ENCODE assay signal across 20 mouse cellular contexts in the genomic region with DNA sequence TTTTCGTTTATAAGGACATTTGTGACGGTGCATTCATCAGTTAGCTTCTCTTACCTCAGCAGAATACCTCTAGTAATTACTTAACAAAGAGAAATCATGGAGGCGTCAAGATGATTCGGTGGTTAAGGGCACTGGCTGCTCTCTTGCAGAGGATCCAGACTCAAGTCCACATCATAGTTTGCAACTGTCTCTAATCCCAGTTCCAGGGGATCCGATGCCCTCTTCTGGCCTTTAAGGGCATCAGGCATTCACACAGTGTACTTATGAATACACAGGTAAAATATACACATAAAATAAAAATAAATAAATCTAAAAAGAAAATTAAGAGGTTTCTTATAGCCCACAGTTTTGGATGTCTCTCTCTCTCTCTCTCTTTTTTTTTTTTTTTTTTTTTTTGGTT. TPM values are rescaled to one million over a fixed set of nuclear protein-coding genes. Genes with fewer than 3 reads are reported as not detected.
DNase-seq lines count a peak whose midpoint lies in the region; ATAC-seq and TF ChIP-seq lines count a peak whose summit lies in the region.
"Had no signal": no experiment of that assay in that cellular context is flagged by ENCODE, and none has a peak within 500 bp of the region (broad histone marks: within the 10 kb centered on the region; RNA-seq: fewer than 3 reads in every experiment).

No protein-coding gene starts in this region.

- no peak for DNase-seq in heart, adult 2 months
- no peak for DNase-seq in heart, adult 11 months
- DNase-seq in lung, postnatal 0 days (ENCODE audit: low spot score), result no peak
- no peak for DNase-seq in lung, postnatal 25 days (ENCODE audit: low spot score)
- DNase-seq in Patski (ENCODE audit: low read depth, low spot score), result no peak
- DNase-seq in forebrain, embryonic 10.5 days (ENCODE audit: extremely low spot score, low spot score), result no peak
- DNase-seq in frontal cortex, adult 2 months (ENCODE audit: extremely low spot score in 1 of 2, low spot score in 1 of 2), result no peak
- DNase-seq in cerebellum, adult 18-20 months, result no peak
- DNase-seq: adrenal gland, postnatal 10 days; cerebellum, adult 9-10 months; embryo, embryonic 11 days; kidney, postnatal 10 days; thymus, postnatal 25 days had no signal

- no peak for TF ChIP-seq EP300 in heart, adult 2 months (IDR thresholded peaks at IDR 0.05; ENCODE audit: insufficient read depth, low read depth, low read length)
- no peak for TF ChIP-seq EP300 in lung, postnatal 0 days (IDR thresholded peaks at IDR 0.05)

- peak; percentile 44 for TF ChIP-seq CTCF in heart, adult 2 months (IDR thresholded peaks at IDR 0.05)
- peak; percentile 44 for TF ChIP-seq CTCF in lung, postnatal 0 days (IDR thresholded peaks at IDR 0.05)
- TF ChIP-seq CTCF in Patski (IDR thresholded peaks at IDR 0.05), result peak; percentile 56

- no peak overlapping the region for H3K4me2 ChIP-seq in lung, postnatal 0 days (replicated peaks; ENCODE audit: low read depth, low read length)
- H3K4me2 ChIP-seq: forebrain, embryonic 15.5 days; limb, embryonic 15.5 days; lung, embryonic 15.5 days; neural tube, embryonic 13.5 days; stomach, embryonic 15.5 days had no signal

- WGBS in heart, adult 2 months, result 58% methylated on average over 5 of the region's 5 CpGs
- WGBS in lung, postnatal 0 days, result 61% methylated on average over 5 of the region's 5 CpGs
- WGBS in forebrain, embryonic 10.5 days, result 75% methylated on average over 5 of the region's 5 CpGs

- ATAC-seq in lung, postnatal 0 days, result no peak
- ATAC-seq in Patski, result no peak
- ATAC-seq: forebrain, embryonic 15.5 days; hindbrain, embryonic 16.5 days had no signal

- H3K9me3 ChIP-seq in lung, postnatal 0 days (ENCODE audit: low read length), result no peaks in the 10 kb centered on the region
- H3K9me3 ChIP-seq in forebrain, embryonic 10.5 days, result no peaks in the 10 kb centered on the region
- H3K9me3 ChIP-seq: forebrain, embryonic 15.5 days; limb, embryonic 15.5 days; lung, embryonic 15.5 days; megakaryocyte, embryonic 14.5 days; neural tube, embryonic 13.5 days; stomach, embryonic 15.5 days had no signal

- TF ChIP-seq POLR2A in heart, adult 2 months (IDR thresholded peaks at IDR 0.05; ENCODE audit: insufficient read depth, low read depth, low read length), result no peak

- POLR2A ChIA-PET in Patski (lab: Charles Lee), result no interaction called here

- intact Hi-C loops in heart, adult 2 months (cut with DNase I), result no loop called here

- in situ Hi-C loops in Patski (cut with MboI; ENCODE audit: low pct_unique_long_range_greater_than_20kb), result loop anchor here (5.0 kb wide), 1 partner anchor 207 kb away; no protein-coding TSS in a partner anchor

- H3K9ac ChIP-seq in heart, adult 2 months (ENCODE audit: low read depth, low read length), result no peak overlapping the region
- H3K9ac ChIP-seq in lung, postnatal 0 days (replicated peaks; ENCODE audit: low read depth), result no peak overlapping the region
- H3K9ac ChIP-seq: forebrain, embryonic 15.5 days; limb, embryonic 15.5 days; lung, embryonic 15.5 days; neural tube, embryonic 13.5 days; stomach, embryonic 15.5 days had no signal

- no peaks in the 10 kb centered on the region for H3K79me2 ChIP-seq in heart, adult 2 months (replicated peaks; ENCODE audit: control insufficient read depth, insufficient read depth, low read length)

- H3K4me3 ChIP-seq in heart, adult 2 months, result no peak overlapping the region
- H3K4me3 ChIP-seq in lung, postnatal 0 days (ENCODE audit: low read depth, low read length), result no peak overlapping the region
- no peak overlapping the region for H3K4me3 ChIP-seq in forebrain, embryonic 10.5 days
- H3K4me3 ChIP-seq: forebrain, embryonic 15.5 days; limb, embryonic 15.5 days; lung, embryonic 15.5 days; megakaryocyte, embryonic 14.5 days; neural tube, embryonic 13.5 days; stomach, embryonic 15.5 days had no signal

- peaks cover 1% of the 10 kb centered on the region; the same call in 1 of the 2 replicates for H3K4me1 ChIP-seq in heart, adult 2 months (ENCODE audit: control insufficient read depth, insufficient read depth, low read length)
- no peaks in the 10 kb centered on the region; the same call in 1 of the 2 replicates for H3K4me1 ChIP-seq in lung, postnatal 0 days (ENCODE audit: insufficient read depth, low read depth, low read length)
- peaks cover 7% of the 10 kb centered on the region for H3K4me1 ChIP-seq in forebrain, embryonic 10.5 days

- CTCF ChIA-PET in Patski (lab: Charles Lee), result no interaction called here

- no peaks in the 10 kb centered on the region for H3K27me3 ChIP-seq in heart, adult 2 months (ENCODE audit: control insufficient read depth, insufficient read depth, low read length)
- 0 out of 2 replicates have a peak, but pooled peaks cover 2% of the 10 kb centered on the region for H3K27me3 ChIP-seq in lung, postnatal 0 days (replicated peaks; ENCODE audit: insufficient read depth, low read length)
- H3K27me3 ChIP-seq in Patski, result peaks cover 5% of the 10 kb centered on the region
- peaks cover 5% of the 10 kb centered on the region; the same call in 1 of the 2 replicates for H3K27me3 ChIP-seq in forebrain, embryonic 10.5 days (ENCODE audit: poor library complexity, severe bottlenecking)
- H3K27me3 ChIP-seq: limb, embryonic 15.5 days; lung, embryonic 15.5 days; stomach, embryonic 15.5 days had no signal

- H3K36me3 ChIP-seq in heart, adult 2 months (ENCODE audit: control insufficient read depth, insufficient read depth, low read length), result no peaks in the 10 kb centered on the region
- H3K36me3 ChIP-seq in lung, postnatal 0 days (ENCODE audit: insufficient read depth, low read length), result no peaks in the 10 kb centered on the region
- H3K36me3 ChIP-seq in forebrain, embryonic 10.5 days (replicated peaks), result no peaks in the 10 kb centered on the region
- H3K36me3 ChIP-seq: forebrain, embryonic 15.5 days; limb, embryonic 15.5 days; lung, embryonic 15.5 days; neural tube, embryonic 13.5 days; stomach, embryonic 15.5 days had no signal

- H3K27ac ChIP-seq in heart, adult 2 months, result no peak overlapping the region
- no peak overlapping the region for H3K27ac ChIP-seq in lung, postnatal 0 days (ENCODE audit: low read length)
- no peak overlapping the region for H3K27ac ChIP-seq in forebrain, embryonic 10.5 days
- H3K27ac ChIP-seq: forebrain, embryonic 15.5 days; limb, embryonic 15.5 days; lung, embryonic 15.5 days; neural tube, embryonic 13.5 days; stomach, embryonic 15.5 days had no signal

RNA-seq across cellular contexts. Expression of a gene that starts 5.0 kb away (rescaled TPM):
- 10 to 100 TPM; 14.2 to 17.0 TPM for total RNA-seq in heart, adult 2 months (2021)
- 36.3 and 37.8 TPM in 2 replicates for polyA plus RNA-seq in heart, adult 2 months (2012; rRNA removed)
- polyA plus RNA-seq in lung, postnatal 0 days (2015; fragmentation: Nextera tagmentation; extraction: Ambion mirVana), result 88.2 and 89.4 TPM in 2 replicates
- polyA plus RNA-seq in Patski (2021), result 61.4 TPM
- 86.9 and 88.8 TPM in 2 replicates for polyA plus RNA-seq in forebrain, embryonic 10.5 days (2016; fragmentation: Nextera tagmentation; extraction: Ambion mirVana)
- polyA plus RNA-seq in frontal cortex, adult 2 months (2012; rRNA removed), result 51.5 and 58.9 TPM in 2 replicates

RNA-seq across cellular contexts. Expression of a gene that starts 11.8 kb away (rescaled TPM):
- total RNA-seq in heart, adult 2 months (2021), result 1 to 10 TPM; 3.4 to 4.0 TPM
- 6.1 and 8.5 TPM in 2 replicates for polyA plus RNA-seq in heart, adult 2 months (2012; rRNA removed)
- polyA plus RNA-seq in lung, postnatal 0 days (2015; fragmentation: Nextera tagmentation; extraction: Ambion mirVana), result 9.4 and 10.0 TPM in 2 replicates
- 24.5 TPM for polyA plus RNA-seq in Patski (2021)
- polyA plus RNA-seq in forebrain, embryonic 10.5 days (2016; fragmentation: Nextera tagmentation; extraction: Ambion mirVana), result 20.9 and 22.6 TPM in 2 replicates
- 19.9 and 20.3 TPM in 2 replicates for polyA plus RNA-seq in frontal cortex, adult 2 months (2012; rRNA removed)

RNA-seq across cellular contexts. Expression of a gene that starts 37.6 kb away (rescaled TPM):
- total RNA-seq in heart, adult 2 months (2021), result 1 to 10 TPM; 3.6 to 5.1 TPM
- polyA plus RNA-seq in heart, adult 2 months (2012; rRNA removed), result 4.6 and 7.5 TPM in 2 replicates
- polyA plus RNA-seq in lung, postnatal 0 days (2015; fragmentation: Nextera tagmentation; extraction: Ambion mirVana), result 2.2 and 3.4 TPM in 2 replicates
- 88.3 TPM for polyA plus RNA-seq in Patski (2021)
- polyA plus RNA-seq in forebrain, embryonic 10.5 days (2016; fragmentation: Nextera tagmentation; extraction: Ambion mirVana), result 0.17 and 0.31 TPM in 2 replicates
- 1.9 and 2.2 TPM in 2 replicates for polyA plus RNA-seq in frontal cortex, adult 2 months (2012; rRNA removed)

Comparison
In these comparisons a context has a peak if more than half of its experiments do, and no peak if none do; other contexts are left out.
1. RNA of a gene that starts 37.6 kb away (polyA plus RNA-seq): 88.3 TPM in Patski (single experiment); 4.6 to 7.5 TPM in heart, adult 2 months, 2.2 to 3.4 TPM in lung, postnatal 0 days, 1.9 to 2.2 TPM in frontal cortex, adult 2 months and 0.17 to 0.31 TPM in forebrain, embryonic 10.5 days; every median in the first group is over 10 times any median in the second.
2. Peak in every context shown above with its lines, with median percentiles within 50 percentile points of each other: CTCF ChIP-seq.